Mouse (Mus musculus): ENCODE results near the gene Mesd.

Gene Mesd

DNA sequence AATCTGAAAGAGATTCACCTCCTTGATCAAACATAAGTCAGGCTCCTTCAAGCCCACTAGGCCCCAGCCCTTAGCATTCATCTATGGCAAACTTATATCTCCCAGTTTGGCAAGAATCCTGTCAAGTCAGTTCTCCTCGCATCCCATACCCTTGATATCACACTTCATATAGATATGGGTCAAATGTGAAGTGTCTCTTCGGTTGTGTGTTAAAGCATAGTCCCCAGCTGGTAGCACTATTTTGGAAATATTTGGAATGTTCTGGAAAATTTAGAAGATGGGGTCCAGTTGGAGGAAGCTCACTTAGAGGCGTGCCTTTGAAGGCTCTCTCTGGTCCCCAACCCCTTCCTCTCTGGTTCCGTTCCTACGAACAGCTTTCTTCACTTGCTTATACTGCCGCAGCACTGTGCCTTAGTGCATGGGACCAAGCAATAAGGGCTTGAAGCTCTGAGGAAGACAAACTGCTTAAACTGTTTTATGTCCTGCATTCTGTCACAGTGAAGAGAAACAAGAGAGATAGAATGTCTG, 29.2 kb downstream of the Mesd start:
- DNase-seq (ENCODE audit: low read depth, low spot score): no peak

GRCm38 (mm10) chr7:83913995-83914394, 29.7 kb downstream of the Mesd start:
- DNase-seq (ENCODE audit: low read depth, low spot score): no peak

DNA sequence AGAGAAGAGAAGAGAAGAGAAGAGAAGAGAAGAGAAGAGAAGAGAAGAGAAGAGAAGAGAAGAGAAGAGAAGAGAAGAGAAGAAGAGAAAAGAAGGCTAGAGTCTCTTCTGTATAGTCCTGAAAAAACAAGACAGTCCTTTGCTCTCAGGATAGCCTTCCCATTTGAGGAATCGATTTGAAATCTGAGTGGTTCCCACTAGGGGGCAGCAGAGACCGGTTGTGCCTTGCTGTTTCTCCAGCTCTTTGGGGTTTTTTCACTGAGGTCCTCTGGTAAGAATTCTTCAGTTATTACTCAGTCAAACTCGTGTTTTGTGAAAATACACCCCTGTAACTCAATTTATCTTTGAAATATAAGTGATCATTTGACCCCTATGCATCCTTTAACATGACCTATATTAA, 30.3 kb downstream of the Mesd start:
- DNase-seq (ENCODE audit: low read depth, low spot score): peak; percentile 89

- no peak for DNase-seq (ENCODE audit: low read depth, low spot score)
Observed at GRCm38 (mm10) chr7:83920241-83920640, 36.0 kb downstream of the Mesd start.

DNA sequence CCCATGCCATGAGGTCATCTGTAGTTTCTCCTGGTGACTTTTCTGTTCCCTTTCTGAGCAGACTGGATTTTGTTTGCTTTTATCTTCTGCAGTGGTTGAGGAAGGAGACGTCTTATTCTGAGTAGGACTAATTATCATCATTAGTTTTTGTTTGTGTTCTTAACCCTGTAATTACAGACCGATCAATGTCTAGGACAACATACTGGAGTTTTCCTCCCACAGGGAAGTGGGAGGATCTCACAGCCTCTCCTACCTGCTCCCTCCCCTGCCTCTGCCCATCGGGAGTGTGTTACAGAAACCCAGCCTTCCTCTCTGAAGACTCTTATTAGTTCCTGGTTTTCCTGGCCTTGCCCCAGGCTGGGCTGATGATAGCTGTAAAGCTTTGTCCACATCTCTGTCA, 37.4 kb downstream of the Mesd start:
- DNase-seq (ENCODE audit: low read depth, low spot score): no peak

DNA sequence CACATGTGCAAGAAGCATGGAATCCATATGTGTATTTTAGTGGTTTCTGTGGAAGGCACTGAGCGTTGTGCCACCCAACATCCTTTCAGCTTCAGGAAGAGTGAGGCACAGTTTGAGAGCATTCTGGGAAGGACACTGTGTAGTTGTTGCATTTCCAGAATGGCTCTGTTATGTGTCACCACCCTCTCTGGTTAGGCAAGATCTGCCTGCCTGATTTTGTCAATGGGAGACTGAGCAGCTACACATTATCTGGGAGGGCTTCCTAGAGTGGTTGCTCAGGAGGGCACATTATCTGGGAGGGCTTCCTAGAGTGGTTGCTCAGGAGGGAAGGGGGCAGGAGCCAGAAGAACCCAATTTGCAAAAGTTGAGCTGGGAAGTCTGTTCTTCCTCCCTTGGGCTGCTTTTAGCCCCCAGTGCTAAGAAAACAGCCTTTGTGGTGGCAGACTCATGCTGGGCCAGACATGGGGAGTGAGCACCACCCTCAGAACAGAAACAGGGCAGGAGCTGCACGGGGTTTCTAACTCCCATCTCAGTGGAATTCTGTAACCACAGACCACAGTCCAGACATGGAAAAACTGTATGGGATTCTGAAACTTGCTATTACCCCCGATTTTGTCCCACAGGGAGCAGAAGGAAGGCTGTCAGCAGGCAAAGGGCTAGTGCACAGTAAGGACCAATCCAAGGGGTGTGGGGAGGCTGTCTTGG, 54.9 kb downstream of the Mesd start:
- DNase-seq (ENCODE audit: low read depth, low spot score): no peak

GRCm38 (mm10) chr7:83940136-83940535, 55.9 kb downstream of the Mesd start:
- no peak for DNase-seq (ENCODE audit: low read depth, low spot score)

DNA sequence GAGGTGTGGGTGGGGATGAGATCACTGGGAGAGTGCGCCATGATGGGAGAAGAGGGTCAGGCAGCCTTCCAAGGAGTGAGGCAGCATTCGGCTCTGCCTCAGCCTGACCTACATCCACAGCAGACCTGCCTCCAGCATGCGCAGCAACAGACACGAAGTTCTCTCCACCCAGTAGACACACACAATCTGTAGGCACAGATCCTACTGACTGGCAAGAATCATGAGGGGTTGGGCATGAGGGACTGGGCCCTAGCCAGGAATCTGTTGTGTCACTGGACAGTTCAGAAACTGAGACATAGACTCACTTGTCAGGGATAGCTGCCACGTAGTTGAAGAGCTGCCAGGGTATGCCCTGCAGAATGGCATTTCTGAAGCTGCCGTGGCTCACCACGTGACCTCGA, 57.4 kb downstream of the Mesd start:
- no peak for DNase-seq (ENCODE audit: low read depth, low spot score)

DNA sequence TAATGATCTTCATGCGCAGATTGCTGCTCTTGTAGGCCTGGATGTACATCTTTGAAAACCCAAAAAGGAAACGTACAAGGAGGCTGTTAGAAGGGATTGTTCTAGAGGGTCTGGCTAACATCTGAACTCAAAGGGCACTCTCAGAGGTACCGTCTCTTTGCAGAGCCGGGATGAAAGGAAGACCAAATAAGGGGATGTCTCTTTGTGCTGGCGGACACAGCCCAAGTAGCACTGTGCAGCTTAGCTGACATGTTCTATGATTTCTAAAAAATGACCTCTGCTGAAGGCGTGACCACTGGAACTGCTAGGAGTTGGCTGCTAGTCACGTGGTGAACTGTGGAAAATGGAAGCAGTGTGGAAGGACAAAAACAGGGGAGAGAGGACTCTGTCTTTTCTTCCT, 64.5 kb downstream of the Mesd start:
- DNase-seq (ENCODE audit: low read depth, low spot score): no peak

DNA sequence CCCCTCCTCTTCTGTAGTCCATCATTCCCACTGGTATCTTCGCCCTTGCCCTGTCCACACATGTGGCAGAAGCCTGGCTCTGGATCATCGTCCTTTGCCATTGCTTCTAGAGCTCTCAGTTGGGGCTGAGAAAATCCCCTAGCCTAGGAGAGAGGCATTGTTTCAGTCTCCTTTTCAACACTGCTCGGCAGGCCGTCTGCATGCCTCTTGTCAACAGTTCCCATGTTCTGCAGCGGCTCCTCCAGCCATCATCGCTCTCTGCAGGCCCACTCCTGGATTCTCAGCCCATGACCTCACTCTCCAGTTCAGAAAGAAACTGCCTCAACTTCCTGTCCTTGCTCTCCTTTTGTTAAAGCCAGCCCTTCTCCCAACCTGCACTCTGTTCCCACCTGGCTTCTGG, 65.4 kb downstream of the Mesd start:
- DNase-seq (ENCODE audit: low read depth, low spot score): no peak

All from mesoderm, embryonic 11.5 days (tissue).